Mouse (Mus musculus): ENCODE measurements around the gene Kif3a. TPM values are rescaled to one million over a fixed set of nuclear protein-coding genes. Genes with fewer than 3 reads are reported as not detected.

Gene Kif3a
- polyA plus RNA-seq, 1 experiment, result 4.2 TPM

DNA sequence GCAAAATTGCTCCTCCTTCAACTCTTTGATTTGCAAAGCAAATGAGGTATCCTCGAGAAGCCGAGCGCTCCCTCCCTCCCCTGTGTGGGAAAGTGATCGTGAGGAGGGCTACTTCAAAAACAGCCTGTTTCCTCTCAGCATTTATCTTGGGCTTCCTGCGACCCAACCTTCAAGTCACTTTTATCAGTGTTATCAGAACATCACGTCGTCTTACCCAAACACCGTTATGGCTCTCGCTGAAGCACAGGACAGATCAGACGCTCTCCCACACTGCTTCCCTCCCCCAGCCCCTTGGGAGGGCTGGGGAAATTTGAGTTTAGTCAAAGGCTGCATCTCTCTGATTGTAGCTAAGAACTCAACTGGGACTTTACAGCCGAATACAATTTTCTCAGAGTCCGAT, 38.4 kb downstream of the Kif3a start:
- no peak for DNase-seq
- Histone ChIP-seq H3K27me3 (ENCODE audit: control insufficient read depth, insufficient read depth, low read length) (no peaks in the 10 kb centered on the region), H3K27ac (ENCODE audit: control insufficient read depth, insufficient read depth, low read length) (no peak overlapping the region), H3K4me3 (ENCODE audit: control insufficient read depth, insufficient read depth, low read length) (no peak overlapping the region), H3K36me3 (ENCODE audit: control insufficient read depth, insufficient read depth, low read length) (no peaks in the 10 kb centered on the region), H3K4me1 (replicated peaks; ENCODE audit: control insufficient read depth, insufficient read depth, low read length) (peaks cover 5% of the 10 kb centered on the region; the same call in 1 of the 2 replicates)
- TF ChIP-seq POLR2A (IDR thresholded peaks at IDR 0.05; ENCODE audit: control insufficient read depth, extremely low read depth, insufficient read depth, low read length, poor library complexity) (no peak), CTCF (IDR thresholded peaks at IDR 0.05; ENCODE audit: borderline replicate concordance, control insufficient read depth, extremely low read depth, insufficient read depth, low read length, poor library complexity) (no peak)
- WGBS, result 7% methylated on average over 12 of the region's 12 CpGs

DNA sequence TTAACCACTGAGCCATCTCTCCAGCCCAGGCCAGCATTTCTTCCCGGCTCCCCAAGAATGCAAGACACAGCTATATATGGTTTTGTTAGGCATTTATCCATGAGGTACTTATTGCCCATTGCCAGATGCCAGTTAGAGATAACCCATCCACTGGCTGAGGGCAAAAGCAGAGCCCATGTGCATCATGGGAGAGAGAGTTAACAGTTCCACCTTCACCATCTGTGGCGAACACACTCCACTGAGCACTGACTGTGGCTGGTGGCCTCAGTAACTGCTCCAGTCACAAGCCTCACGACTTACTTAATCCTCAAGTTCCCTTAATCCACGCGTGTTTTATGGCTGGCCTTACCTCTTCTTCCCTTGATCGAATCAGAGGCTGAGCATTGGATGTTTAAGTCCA, 42.1 kb downstream of the Kif3a start:
- DNase-seq, result no peak
- 31% methylated on average over 6 of the region's 6 CpGs for WGBS

GRCm38 (mm10) chr11:53609672-53610071, 42.5 kb downstream of the Kif3a start:
- 3% methylated on average over 3 of the region's 3 CpGs for WGBS
- H3K4me1 ChIP-seq (replicated peaks; ENCODE audit: control insufficient read depth, insufficient read depth, low read length), result peaks cover 5% of the 10 kb centered on the region; the same call in 1 of the 2 replicates
- no peak for TF ChIP-seq POLR2A (IDR thresholded peaks at IDR 0.05; ENCODE audit: control insufficient read depth, extremely low read depth, insufficient read depth, low read length, poor library complexity)
- TF ChIP-seq CTCF (IDR thresholded peaks at IDR 0.05; ENCODE audit: borderline replicate concordance, control insufficient read depth, extremely low read depth, insufficient read depth, low read length, poor library complexity), result no peak
- H3K27ac ChIP-seq (ENCODE audit: control insufficient read depth, insufficient read depth, low read length), result no peak overlapping the region
- no peak for DNase-seq
- H3K27me3 ChIP-seq (ENCODE audit: control insufficient read depth, insufficient read depth, low read length), result no peaks in the 10 kb centered on the region
- H3K4me3 ChIP-seq (ENCODE audit: control insufficient read depth, insufficient read depth, low read length), result no peak overlapping the region
- no peaks in the 10 kb centered on the region for H3K36me3 ChIP-seq (ENCODE audit: control insufficient read depth, insufficient read depth, low read length)

More for the DNA sequence above, 42.1 kb downstream of the Kif3a start:
- H3K27ac ChIP-seq (ENCODE audit: control insufficient read depth, insufficient read depth, low read length), result no peak overlapping the region
- H3K27me3 ChIP-seq (ENCODE audit: control insufficient read depth, insufficient read depth, low read length), result no peaks in the 10 kb centered on the region
- TF ChIP-seq POLR2A (IDR thresholded peaks at IDR 0.05; ENCODE audit: control insufficient read depth, extremely low read depth, insufficient read depth, low read length, poor library complexity) (no peak), CTCF (IDR thresholded peaks at IDR 0.05; ENCODE audit: borderline replicate concordance, control insufficient read depth, extremely low read depth, insufficient read depth, low read length, poor library complexity) (no peak)
- no peak overlapping the region for H3K4me3 ChIP-seq (ENCODE audit: control insufficient read depth, insufficient read depth, low read length)
- peaks cover 5% of the 10 kb centered on the region; the same call in 1 of the 2 replicates for H3K4me1 ChIP-seq (replicated peaks; ENCODE audit: control insufficient read depth, insufficient read depth, low read length)
- H3K36me3 ChIP-seq (ENCODE audit: control insufficient read depth, insufficient read depth, low read length), result no peaks in the 10 kb centered on the region

DNA sequence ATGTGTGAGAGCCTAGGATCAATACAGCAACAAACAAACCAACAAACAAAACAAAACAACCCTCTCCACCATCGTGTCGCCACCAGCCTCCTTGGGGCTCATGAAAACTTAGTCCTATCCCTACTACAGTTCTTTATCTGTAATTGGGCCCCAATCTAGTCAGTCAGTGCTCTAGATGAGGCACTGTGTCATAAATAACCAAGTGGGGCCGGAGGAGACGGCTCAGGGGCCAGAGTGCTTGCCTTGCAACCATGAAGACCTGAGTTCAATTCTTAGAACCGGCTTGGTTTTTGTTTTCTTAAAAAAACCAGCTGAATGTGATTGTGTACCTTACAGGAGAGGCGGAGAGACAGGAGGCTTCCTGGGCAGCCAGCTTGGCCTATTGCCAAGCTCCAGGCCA, 48.0 kb downstream of the Kif3a start:
- TF ChIP-seq POLR2A (IDR thresholded peaks at IDR 0.05; ENCODE audit: control insufficient read depth, extremely low read depth, insufficient read depth, low read length, poor library complexity) (no peak), CTCF (IDR thresholded peaks at IDR 0.05; ENCODE audit: borderline replicate concordance, control insufficient read depth, extremely low read depth, insufficient read depth, low read length, poor library complexity) (no peak)
- Histone ChIP-seq H3K27me3 (ENCODE audit: control insufficient read depth, insufficient read depth, low read length) (no peaks in the 10 kb centered on the region), H3K4me1 (replicated peaks; ENCODE audit: control insufficient read depth, insufficient read depth, low read length) (no peaks in the 10 kb centered on the region), H3K4me3 (ENCODE audit: control insufficient read depth, insufficient read depth, low read length) (no peak overlapping the region), H3K36me3 (ENCODE audit: control insufficient read depth, insufficient read depth, low read length) (no peaks in the 10 kb centered on the region), H3K27ac (ENCODE audit: control insufficient read depth, insufficient read depth, low read length) (no peak overlapping the region)
- DNase-seq, result no peak
- 86% methylated on average over 6 of the region's 6 CpGs for WGBS

DNA sequence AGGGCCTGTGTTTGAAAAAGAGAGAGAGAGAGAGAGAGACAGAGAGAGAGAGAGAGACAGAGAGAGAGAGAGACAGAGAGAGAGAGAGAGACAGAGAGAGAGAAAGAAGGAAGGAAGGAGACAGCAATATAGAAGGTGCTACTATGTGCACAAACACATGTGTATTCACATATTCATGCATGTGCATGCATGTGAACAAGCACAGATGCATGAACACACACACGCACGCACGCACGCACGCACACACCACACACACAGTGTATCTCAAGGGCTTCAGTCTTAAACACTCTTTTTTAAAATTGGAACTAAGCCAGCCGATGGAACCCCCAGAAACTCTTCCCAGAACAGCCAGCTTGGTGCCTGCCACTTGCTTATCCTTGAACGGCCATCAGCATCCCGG, 48.4 kb downstream of the Kif3a start:
- no peak for TF ChIP-seq POLR2A (IDR thresholded peaks at IDR 0.05; ENCODE audit: control insufficient read depth, extremely low read depth, insufficient read depth, low read length, poor library complexity)
- no peak for TF ChIP-seq CTCF (IDR thresholded peaks at IDR 0.05; ENCODE audit: borderline replicate concordance, control insufficient read depth, extremely low read depth, insufficient read depth, low read length, poor library complexity)
- Histone ChIP-seq H3K4me1 (replicated peaks; ENCODE audit: control insufficient read depth, insufficient read depth, low read length) (no peaks in the 10 kb centered on the region), H3K4me3 (ENCODE audit: control insufficient read depth, insufficient read depth, low read length) (no peak overlapping the region), H3K27ac (ENCODE audit: control insufficient read depth, insufficient read depth, low read length) (no peak overlapping the region), H3K27me3 (ENCODE audit: control insufficient read depth, insufficient read depth, low read length) (no peaks in the 10 kb centered on the region), H3K36me3 (ENCODE audit: control insufficient read depth, insufficient read depth, low read length) (no peaks in the 10 kb centered on the region)
- no peak for DNase-seq
- WGBS, result 95% methylated on average over 8 of the region's 8 CpGs

DNA sequence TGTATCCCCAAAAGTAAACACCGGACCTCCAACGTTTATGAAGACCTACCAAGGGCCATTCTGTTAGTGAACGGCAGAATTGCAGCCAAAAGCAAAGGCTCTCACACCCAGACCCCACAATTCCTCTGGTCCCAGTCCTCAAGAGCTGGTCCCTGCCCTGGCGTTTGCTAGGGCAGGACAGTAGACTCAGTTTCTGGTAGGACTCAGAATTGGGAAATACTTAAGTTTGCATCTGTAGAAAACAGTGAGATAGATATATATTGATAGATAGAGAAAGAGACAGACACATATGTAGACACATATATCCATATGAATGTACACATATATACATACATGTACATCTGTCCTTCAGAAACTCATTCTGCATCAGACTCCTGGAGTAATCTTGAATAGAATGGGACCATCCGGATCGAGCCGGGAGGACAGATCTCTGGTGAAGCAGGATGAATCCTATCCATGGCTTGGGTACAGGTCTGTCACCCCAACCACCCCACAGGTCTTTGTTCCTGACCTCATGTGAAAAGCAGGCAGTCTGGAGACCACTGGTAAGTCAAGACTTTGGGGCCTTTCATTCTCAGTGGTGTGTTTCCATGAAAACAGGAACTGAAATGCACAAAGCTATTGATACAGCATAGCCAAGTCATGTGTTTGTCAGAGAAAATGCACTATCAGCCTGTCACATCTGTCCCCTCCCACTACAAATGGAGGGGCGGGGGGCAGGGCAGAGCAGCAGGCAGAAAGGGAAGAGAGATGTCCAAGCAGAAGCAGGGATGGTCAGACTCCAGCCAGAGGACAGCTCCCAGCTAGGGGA, 49.8 kb downstream of the Kif3a start:
- TF ChIP-seq POLR2A (IDR thresholded peaks at IDR 0.05; ENCODE audit: control insufficient read depth, extremely low read depth, insufficient read depth, low read length, poor library complexity) (no peak), CTCF (IDR thresholded peaks at IDR 0.05; ENCODE audit: borderline replicate concordance, control insufficient read depth, extremely low read depth, insufficient read depth, low read length, poor library complexity) (no peak)
- no peak overlapping the region for H3K27ac ChIP-seq (ENCODE audit: control insufficient read depth, insufficient read depth, low read length)
- H3K4me1 ChIP-seq (replicated peaks; ENCODE audit: control insufficient read depth, insufficient read depth, low read length), result no peaks in the 10 kb centered on the region
- no peak overlapping the region for H3K4me3 ChIP-seq (ENCODE audit: control insufficient read depth, insufficient read depth, low read length)
- no peak for DNase-seq
- WGBS, result 85% methylated on average over 8 of the region's 8 CpGs
- no peaks in the 10 kb centered on the region for H3K27me3 ChIP-seq (ENCODE audit: control insufficient read depth, insufficient read depth, low read length)
- no peaks in the 10 kb centered on the region for H3K36me3 ChIP-seq (ENCODE audit: control insufficient read depth, insufficient read depth, low read length)
